Mouse (Mus musculus) 416B (cell line): Measurements from ENCODE around the gene Carns1.
A peak's percentile ranks its signal among the peaks of the same experiment; 100 is the strongest.

Source experiments
- DNase-seq: peaks from one replicate; pipeline ENCODE4 v3.0.0; 2011; ENCODE audit warnings: low read depth

Gene Carns1

DNA sequence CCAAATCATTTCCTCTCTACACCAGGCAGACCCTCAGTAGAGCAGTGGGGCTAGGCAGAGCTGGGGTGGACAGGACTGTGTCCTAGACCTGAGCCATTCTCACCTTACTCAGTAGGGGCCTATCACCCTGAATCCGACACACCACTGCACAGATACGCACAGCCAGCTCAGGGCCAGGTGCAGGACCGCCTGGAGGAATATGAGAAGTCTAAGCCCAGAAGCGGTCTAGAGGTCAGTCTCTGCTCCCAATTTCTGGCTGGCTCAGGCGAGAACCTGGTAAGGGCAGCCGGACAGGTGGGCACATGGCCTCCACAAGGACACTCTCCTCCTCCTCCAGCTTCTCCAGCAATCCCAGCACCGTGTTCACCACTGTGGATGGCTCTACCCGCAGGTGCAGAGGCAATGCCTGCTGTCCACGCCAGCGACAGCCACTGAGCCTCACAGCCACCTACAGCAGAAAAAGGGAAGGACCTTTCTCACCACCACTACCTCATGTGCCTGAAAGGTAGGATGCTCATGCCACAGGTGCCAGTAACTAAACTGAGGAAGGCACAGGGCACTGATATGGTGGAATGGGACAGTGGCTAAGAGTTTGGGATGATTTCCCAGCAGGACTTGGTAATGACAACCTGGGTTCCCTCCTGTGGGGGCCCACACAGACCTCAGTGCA, 4.4 kb downstream of the Carns1 start:
- DNase-seq: no peak

- DNase-seq: no peak
Measured at GRCm38 (mm10) chr19:4169810-4170209, 5.5 kb downstream of the Carns1 start.

DNA sequence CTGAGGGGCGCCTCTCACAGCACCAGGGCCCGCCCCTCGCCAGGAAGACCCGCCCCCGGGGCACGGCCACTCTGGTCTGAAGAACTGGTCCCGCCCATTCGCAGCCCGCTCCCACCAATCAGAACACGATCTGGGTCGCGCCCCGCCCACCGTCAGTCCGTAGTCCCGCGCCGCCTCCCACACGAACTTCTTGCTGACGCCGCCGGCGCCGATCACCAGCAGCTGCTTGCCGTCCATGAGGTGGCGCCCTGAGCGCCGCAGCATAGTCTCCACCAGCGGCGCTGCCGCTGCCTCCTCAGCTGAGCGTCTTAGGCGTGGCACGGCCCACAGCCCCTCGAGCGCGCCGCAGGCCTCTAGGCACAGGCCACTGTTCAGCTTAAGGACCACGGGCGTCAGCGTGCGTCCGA, 5.9 kb downstream of the Carns1 start:
- DNase-seq: peak; percentile 98

DNA sequence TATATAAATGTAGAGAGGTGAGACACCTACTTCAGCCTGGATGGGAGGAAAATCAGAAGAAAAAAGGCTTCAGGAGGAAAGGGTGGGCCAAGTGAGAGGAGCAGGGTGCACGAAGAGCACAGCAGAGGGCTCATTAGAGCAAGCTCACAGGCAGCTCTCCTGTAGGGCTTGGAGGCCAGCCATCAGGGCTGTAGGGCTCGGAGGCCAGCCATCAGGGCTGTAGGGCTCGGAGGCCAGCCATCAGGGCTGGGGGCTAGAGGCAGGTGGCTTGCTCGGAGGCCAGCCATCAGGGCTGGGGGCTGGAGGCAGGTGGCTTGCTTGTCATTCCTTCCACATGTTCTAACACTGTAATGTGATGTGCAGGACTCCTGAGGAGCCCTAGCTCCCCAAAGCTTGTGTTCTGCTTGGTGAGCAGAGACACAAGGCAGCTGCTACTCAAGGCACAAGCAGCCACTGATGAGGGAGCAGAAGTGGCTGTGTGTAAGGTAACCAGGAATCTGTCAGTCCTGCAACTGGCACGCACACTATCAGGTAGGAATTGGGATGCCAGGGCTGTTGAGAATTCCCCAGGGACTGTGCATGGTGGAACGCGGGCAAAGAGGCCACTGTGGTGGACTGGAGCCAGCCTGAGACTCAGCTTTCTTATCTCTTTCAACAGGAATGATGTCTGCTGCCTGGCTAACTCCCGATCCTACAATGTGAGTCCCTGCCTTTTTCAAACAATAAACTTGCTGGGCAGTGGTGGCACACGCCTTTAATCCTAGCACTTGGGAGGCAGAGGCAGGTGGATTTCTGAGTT, 8.4 kb downstream of the Carns1 start:
- DNase-seq: no peak

- DNase-seq: no peak
Measured at GRCm38 (mm10) chr19:4164721-4165120, 10.6 kb downstream of the Carns1 start.

GRCm38 (mm10) chr19:4164100-4164499, 11.2 kb downstream of the Carns1 start:
- no peak for DNase-seq

DNA sequence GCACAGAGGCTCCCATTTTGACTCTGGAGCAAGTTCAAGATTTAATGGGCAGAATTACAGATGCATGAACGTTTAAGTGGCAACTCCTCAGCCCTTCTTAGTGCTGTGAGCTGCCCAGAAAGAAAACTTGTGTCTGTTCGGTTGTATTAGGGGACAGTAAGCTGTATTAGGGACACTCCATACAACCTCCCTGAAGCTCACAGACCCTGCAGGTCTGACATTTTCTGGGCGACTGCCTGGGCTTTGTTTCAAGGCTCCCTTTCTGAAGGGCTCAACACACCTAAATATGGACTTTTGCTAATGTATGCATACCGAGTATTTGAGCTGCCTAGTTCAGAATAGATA, 11.8 kb downstream of the Carns1 start:
- no peak for DNase-seq

GRCm38 (mm10) chr19:4162646-4163542, 12.4 kb downstream of the Carns1 start, which contains the start of gene Rps6kb2:
Gene Rps6kb2 (minus strand): TSS chr19:4163354.
- peak; percentile 98 for DNase-seq

GRCm38 (mm10) chr19:4159049-4159448, 16.2 kb downstream of the Carns1 start:
- no peak for DNase-seq

GRCm38 (mm10) chr19:4156771-4157170, 18.5 kb downstream of the Carns1 start:
- DNase-seq: no peak

DNA sequence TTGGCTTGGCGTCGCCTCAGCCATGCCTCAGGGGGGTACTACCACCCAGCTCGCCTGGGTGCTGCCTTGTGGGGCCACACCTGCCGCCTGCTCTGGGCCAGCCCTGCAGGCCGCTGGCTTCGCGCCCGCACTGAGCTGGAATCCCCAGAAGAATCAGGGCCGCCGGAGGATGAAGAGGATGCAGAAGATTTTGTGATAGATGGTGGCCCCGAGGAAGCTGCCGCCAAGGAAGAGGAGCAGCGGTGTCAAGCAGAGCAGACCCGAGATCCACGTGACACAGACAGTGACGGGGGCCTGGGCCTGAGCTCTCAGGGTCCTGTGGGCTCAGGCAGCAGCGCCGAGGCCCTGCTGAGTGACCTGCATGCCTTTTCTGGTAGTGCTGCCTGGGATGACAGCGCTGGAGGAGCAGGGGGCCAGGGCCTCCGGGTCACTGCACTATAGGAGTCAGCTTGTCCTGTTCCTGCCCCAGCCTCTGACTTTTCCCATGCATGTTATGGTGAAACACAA, 19.2 kb downstream of the Carns1 start:
- DNase-seq: no peak

DNA sequence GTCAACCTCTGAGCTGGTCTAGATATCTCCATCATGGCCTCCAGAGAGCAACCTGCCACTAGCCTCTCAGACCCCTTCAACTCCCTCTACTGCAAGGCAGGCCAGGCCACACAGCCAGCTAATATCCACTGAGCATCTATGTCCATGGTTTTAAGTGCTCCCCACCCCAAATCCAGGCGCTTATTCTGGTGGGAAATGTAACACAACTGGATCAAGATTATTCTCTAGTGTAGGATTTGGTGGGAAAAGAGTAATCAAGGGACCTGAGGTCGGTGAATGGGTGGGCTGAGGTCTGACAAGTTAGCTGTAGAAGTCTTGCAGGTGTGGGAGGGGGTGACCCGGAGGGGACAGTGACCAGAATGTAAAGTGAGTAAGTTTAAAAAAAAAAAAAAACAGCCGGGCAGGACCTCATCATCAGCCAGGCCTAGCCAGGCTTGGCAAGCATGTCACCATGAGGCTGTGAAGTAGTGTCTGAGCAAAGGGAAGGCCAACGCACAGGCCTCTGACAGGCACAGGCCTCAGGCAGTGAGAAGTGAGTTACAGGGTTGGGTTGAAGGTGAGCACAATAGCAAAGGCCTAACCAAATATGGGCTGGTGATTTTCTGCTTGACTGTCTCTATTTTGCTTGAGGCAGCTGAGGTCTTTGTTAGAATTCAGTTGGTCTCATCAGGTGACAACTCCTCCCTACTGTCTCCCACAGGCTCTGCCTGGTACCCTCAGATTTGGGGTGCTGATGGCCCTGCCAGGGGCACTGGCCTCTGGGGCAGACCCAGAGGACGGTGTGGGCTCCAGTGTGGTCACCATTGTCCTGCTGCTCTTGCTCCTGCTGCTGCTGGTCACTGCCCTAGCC, 19.8 kb downstream of the Carns1 start:
- no peak for DNase-seq

- no peak for DNase-seq
Measured at GRCm38 (mm10) chr19:4154437-4155222, 20.6 kb downstream of the Carns1 start.

GRCm38 (mm10) chr19:4153232-4153654, 22.0 kb downstream of the Carns1 start, which contains the start of gene Ptprcap:
Gene Ptprcap (plus strand): TSS chr19:4153604.
- no peak for DNase-seq

GRCm38 (mm10) chr19:4152445-4153231, 22.6 kb downstream of the Carns1 start:
- DNase-seq: no peak

DNA sequence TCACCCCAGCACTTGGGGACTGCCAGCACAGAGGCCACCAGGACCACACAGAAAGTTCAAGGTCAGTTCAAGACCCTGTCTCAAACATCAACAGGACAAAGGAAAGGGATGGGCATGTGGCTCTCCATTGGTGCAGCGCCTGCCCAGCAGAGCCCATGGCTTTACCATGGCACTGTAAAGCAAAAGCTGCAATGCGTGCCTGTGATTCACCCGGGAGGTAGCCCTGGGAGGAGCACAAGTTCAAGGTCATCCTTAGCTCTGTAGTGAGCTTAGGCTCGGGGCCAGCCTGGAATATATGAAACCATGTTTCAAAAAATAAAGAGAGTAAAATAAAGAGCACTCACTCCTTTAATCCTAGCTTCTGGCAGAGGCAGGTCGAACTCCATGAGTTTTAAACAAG, 23.4 kb downstream of the Carns1 start:
- DNase-seq: no peak

- no peak for DNase-seq
Measured at GRCm38 (mm10) chr19:4151488-4151860, 23.8 kb downstream of the Carns1 start.

GRCm38 (mm10) chr19:4150567-4151487, 24.5 kb downstream of the Carns1 start:
- no peak for DNase-seq
